Mouse (Mus musculus): Measurements from ENCODE around the gene Rab7.

DNA sequence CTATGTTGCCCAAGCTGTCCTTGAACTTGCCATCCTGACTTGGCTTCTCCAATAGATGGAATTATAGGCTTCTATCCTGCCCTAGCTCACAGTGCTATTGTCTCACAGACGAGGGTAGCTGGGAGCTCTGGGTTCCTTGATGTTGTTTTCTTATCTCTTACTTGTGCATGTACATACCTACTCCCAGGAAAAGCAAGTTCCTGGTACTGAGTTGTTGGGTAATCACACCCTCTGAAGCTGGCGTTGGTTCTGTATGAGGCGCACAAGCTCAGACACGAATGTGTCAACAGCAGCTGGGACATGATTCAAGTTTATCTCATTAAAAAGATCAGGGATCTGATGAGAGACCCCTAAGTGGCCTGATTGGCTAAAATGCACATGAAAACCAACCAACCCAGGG is 41.6 kb downstream of the Rab7 start:
- no peak for TF ChIP-seq POLR2A (IDR thresholded peaks at IDR 0.05; ENCODE audit: low read depth, low read length)
- TF ChIP-seq MXI1 (IDR thresholded peaks at IDR 0.05; ENCODE audit: low read depth, low read length) = no peak
- TF ChIP-seq CHD2 (IDR thresholded peaks at IDR 0.05; ENCODE audit: low read length) = no peak
- no peak for TF ChIP-seq CTCF (conservative IDR thresholded peaks at IDR 0.05 in 1 of 2, IDR thresholded peaks at IDR 0.05 in 1 of 2; ENCODE audit: low read depth in 2 of 2, low read length in 2 of 2)
- no peak for TF ChIP-seq HCFC1 (IDR thresholded peaks at IDR 0.05; ENCODE audit: low read depth, low read length)
- no peak for TF ChIP-seq JUN (IDR thresholded peaks at IDR 0.05; ENCODE audit: insufficient read depth, low read depth, low read length)
